Mouse (Mus musculus): ENCODE data around the gene Tmem50b. TPM values are rescaled to one million over a fixed set of nuclear protein-coding genes. Genes with fewer than 3 reads are reported as not detected.
A peak's percentile ranks its signal among the peaks of the same experiment; 100 is the strongest.
"Not testable (repeated sequence)": the region's sequence is repeated elsewhere in the genome, so short reads cannot be mapped to it uniquely, and the experiment has no call there.

Tmem50b gene
- polyA plus RNA-seq (2014; fragmentation: Nextera tagmentation; extraction: Ambion mirVana): 20.0 and 34.7 TPM in 2 replicates

DNA sequence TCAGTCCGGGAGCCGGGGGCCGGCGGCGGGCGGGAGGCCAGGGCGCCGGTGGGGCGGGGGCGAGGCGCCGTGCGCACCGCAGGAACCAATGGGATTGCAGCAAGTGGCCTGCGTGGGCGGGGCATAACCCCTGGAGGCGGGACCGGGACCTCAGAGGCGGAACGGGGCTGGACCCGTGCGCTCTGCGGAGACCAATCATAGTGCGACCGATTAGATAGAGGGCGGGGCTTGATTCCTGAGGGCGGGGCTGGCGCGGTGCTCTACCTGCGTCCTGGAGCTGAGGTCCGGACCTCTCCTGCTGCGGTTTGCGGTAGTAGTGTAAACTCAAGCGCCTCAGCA lies at the start of gene Tmem50b:
Tmem50b (minus strand) TSS at position 129 of the 339 bp plus-strand sequence.
- Histone ChIP-seq H3K9ac (ENCODE audit: low read depth, low read length) (peak within 1 kb of the TSS; percentile 65), H3K4me1 (ENCODE audit: control insufficient read depth, insufficient read depth, low read length) (no peaks in the 10 kb centered on the region; the same call in 1 of the 2 replicates), H3K4me3 (ENCODE audit: low read length) (peak within 1 kb of the TSS; percentile 61), H3K27me3 (ENCODE audit: control insufficient read depth, insufficient read depth, low read length) (peaks cover 2% of the 10 kb centered on the region; the same call in 1 of the 2 replicates), H3K36me3 (ENCODE audit: control insufficient read depth, insufficient read depth, low read length) (no peaks in the 10 kb centered on the region), H3K9me3 (ENCODE audit: control insufficient read depth, low read length) (no peaks in the 10 kb centered on the region), H3K4me2 (replicated peaks; ENCODE audit: low read depth, low read length) (peak within 1 kb of the TSS; percentile 80), H3K27ac (ENCODE audit: low read depth, low read length) (no peak within 1 kb of the TSS)
- 0% methylated on average over 34 of the region's 34 CpGs for WGBS
- ATAC-seq (ENCODE audit: low FRiP score, low TSS enrichment): peak; percentile 99

GRCm38 (mm10) chr16:91646681-91647419 lies 49.2 kb upstream of the Tmem50b start, which contains the start of gene Gart:
Gene Gart, minus strand, starts transcription at chr16:91646952.
- peaks cover 9% of the 10 kb centered on the region; the same call in 1 of the 2 replicates for H3K4me1 ChIP-seq (ENCODE audit: control insufficient read depth, insufficient read depth, low read length)
- peak within 1 kb of the TSS; percentile 93 for H3K9ac ChIP-seq (ENCODE audit: low read depth, low read length)
- peaks cover 17% of the 10 kb centered on the region for H3K36me3 ChIP-seq (ENCODE audit: control insufficient read depth, insufficient read depth, low read length)
- ATAC-seq (ENCODE audit: low FRiP score, low TSS enrichment): peak; percentile 92
- peak within 1 kb of the TSS; percentile 83 for H3K4me2 ChIP-seq (replicated peaks; ENCODE audit: low read depth, low read length)
- no peaks in the 10 kb centered on the region for H3K9me3 ChIP-seq (ENCODE audit: control insufficient read depth, low read length)
- no peaks in the 10 kb centered on the region for H3K27me3 ChIP-seq (ENCODE audit: control insufficient read depth, insufficient read depth, low read length)
- WGBS: under 1% methylated on average over 58 of the region's 59 CpGs
- H3K4me3 ChIP-seq (ENCODE audit: low read length): peak within 1 kb of the TSS; percentile 91
- H3K27ac ChIP-seq (ENCODE audit: low read depth, low read length): peak within 1 kb of the TSS; percentile 93

GRCm38 (mm10) chr16:91645995-91646602 lies 48.5 kb upstream of the Tmem50b start:
- Histone ChIP-seq H3K9ac (ENCODE audit: low read depth, low read length) (peak overlapping the region; percentile 80), H3K27ac (ENCODE audit: low read depth, low read length) (peak overlapping the region; percentile 52; the same call in 1 of the 2 replicates), H3K4me3 (ENCODE audit: low read length) (peak overlapping the region; percentile 91), H3K9me3 (ENCODE audit: control insufficient read depth, low read length) (no peaks in the 10 kb centered on the region), H3K4me1 (ENCODE audit: control insufficient read depth, insufficient read depth, low read length) (peaks cover 9% of the 10 kb centered on the region; the same call in 1 of the 2 replicates), H3K27me3 (ENCODE audit: control insufficient read depth, insufficient read depth, low read length) (no peaks in the 10 kb centered on the region), H3K4me2 (replicated peaks; ENCODE audit: low read depth, low read length) (peak overlapping the region; percentile 83), H3K36me3 (ENCODE audit: control insufficient read depth, insufficient read depth, low read length) (peaks cover 24% of the 10 kb centered on the region)
- under 1% methylated on average over 11 of the region's 11 CpGs for WGBS
- no peak for ATAC-seq (ENCODE audit: low FRiP score, low TSS enrichment)

GRCm38 (mm10) chr16:91645420-91645819 lies 47.8 kb upstream of the Tmem50b start:
- H3K9me3 ChIP-seq (ENCODE audit: control insufficient read depth, low read length); ATAC-seq (ENCODE audit: low FRiP score, low TSS enrichment); H3K27ac ChIP-seq (ENCODE audit: low read depth, low read length); H3K27me3 ChIP-seq (ENCODE audit: control insufficient read depth, insufficient read depth, low read length); H3K9ac ChIP-seq (ENCODE audit: low read depth, low read length); H3K4me1 ChIP-seq (ENCODE audit: control insufficient read depth, insufficient read depth, low read length); H3K4me3 ChIP-seq (ENCODE audit: low read length): not testable (repeated sequence)
- H3K4me2 ChIP-seq (replicated peaks; ENCODE audit: low read depth, low read length): peak overlapping the region; percentile 83; the same call in 1 of the 2 replicates
- no CpG with 5 or more reads among the region's 2 CpGs for WGBS
- peaks cover 24% of the 10 kb centered on the region for H3K36me3 ChIP-seq (ENCODE audit: control insufficient read depth, insufficient read depth, low read length)

DNA sequence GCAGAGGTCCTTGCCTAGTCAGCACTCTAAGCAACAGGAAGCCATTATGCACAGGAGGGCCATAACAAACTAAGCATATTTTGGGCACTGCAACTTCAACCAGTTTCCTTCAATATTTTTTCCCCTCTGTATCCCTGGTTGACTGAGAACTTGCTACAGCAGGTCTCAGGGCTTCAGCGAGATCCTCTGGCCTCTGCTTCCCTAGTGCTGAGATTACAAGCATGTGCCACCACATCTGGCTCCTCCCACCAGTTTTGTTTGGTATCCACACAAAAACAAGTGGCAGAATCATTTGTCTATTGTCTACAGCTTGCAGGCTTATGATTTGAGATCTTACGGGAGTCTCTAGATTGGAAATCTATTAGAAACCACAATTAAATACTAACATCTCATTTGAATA lies 47.3 kb upstream of the Tmem50b start:
- Histone ChIP-seq H3K4me2 (replicated peaks; ENCODE audit: low read depth, low read length) (no peak overlapping the region), H3K36me3 (ENCODE audit: control insufficient read depth, insufficient read depth, low read length) (peaks cover 29% of the 10 kb centered on the region), H3K9ac (ENCODE audit: low read depth, low read length) (no peak overlapping the region), H3K9me3 (ENCODE audit: control insufficient read depth, low read length) (no peaks in the 10 kb centered on the region), H3K4me3 (ENCODE audit: low read length) (no peak overlapping the region), H3K4me1 (ENCODE audit: control insufficient read depth, insufficient read depth, low read length) (peaks cover 6% of the 10 kb centered on the region; the same call in 1 of the 2 replicates), H3K27me3 (ENCODE audit: control insufficient read depth, insufficient read depth, low read length) (no peaks in the 10 kb centered on the region), H3K27ac (ENCODE audit: low read depth, low read length) (no peak overlapping the region)
- no peak for ATAC-seq (ENCODE audit: low FRiP score, low TSS enrichment)
- 86% methylated on average over 2 of the region's 2 CpGs for WGBS

- no peaks in the 10 kb centered on the region for H3K4me1 ChIP-seq (ENCODE audit: control insufficient read depth, insufficient read depth, low read length)
- H3K4me3 ChIP-seq (ENCODE audit: low read length): no peak overlapping the region
- peaks cover 76% of the 10 kb centered on the region for H3K36me3 ChIP-seq (ENCODE audit: control insufficient read depth, insufficient read depth, low read length)
- H3K4me2 ChIP-seq (replicated peaks; ENCODE audit: low read depth, low read length): no peak overlapping the region
- no peaks in the 10 kb centered on the region for H3K27me3 ChIP-seq (ENCODE audit: control insufficient read depth, insufficient read depth, low read length)
- H3K9ac ChIP-seq (ENCODE audit: low read depth, low read length): no peak overlapping the region
- no peak for ATAC-seq (ENCODE audit: low FRiP score, low TSS enrichment)
- no peaks in the 10 kb centered on the region for H3K9me3 ChIP-seq (ENCODE audit: control insufficient read depth, low read length)
- H3K27ac ChIP-seq (ENCODE audit: low read depth, low read length): no peak overlapping the region
- 94% methylated on average over 8 of the region's 8 CpGs for WGBS
Measured at GRCm38 (mm10) chr16:91640171-91640570, 42.6 kb upstream of the Tmem50b start.

DNA sequence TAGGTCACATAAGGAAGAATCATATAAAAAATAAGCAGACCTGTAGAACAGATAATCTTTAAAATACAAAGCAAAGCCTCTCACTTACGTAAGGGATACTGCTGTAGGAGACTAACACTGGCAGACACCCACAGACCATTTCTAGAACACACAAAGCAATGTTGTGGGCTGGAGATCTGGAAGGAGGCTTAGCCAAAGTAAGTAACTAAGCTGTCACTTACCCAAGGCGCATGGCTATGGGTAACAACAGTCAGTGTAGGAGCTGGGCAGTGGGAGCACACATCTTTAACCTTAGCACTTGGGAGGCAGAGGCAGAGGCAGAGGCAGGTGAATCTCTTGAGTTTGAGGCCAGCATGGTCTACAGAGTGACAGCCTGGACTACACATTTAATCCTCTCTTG lies 42.0 kb upstream of the Tmem50b start:
- Histone ChIP-seq H3K9ac (ENCODE audit: low read depth, low read length) (no peak overlapping the region), H3K27ac (ENCODE audit: low read depth, low read length) (no peak overlapping the region), H3K27me3 (ENCODE audit: control insufficient read depth, insufficient read depth, low read length) (no peaks in the 10 kb centered on the region), H3K9me3 (ENCODE audit: control insufficient read depth, low read length) (no peaks in the 10 kb centered on the region), H3K4me2 (replicated peaks; ENCODE audit: low read depth, low read length) (no peak overlapping the region), H3K36me3 (ENCODE audit: control insufficient read depth, insufficient read depth, low read length) (peaks cover 80% of the 10 kb centered on the region), H3K4me1 (ENCODE audit: control insufficient read depth, insufficient read depth, low read length) (no peaks in the 10 kb centered on the region), H3K4me3 (ENCODE audit: low read length) (no peak overlapping the region)
- WGBS: 90% methylated on average over 2 of the region's 2 CpGs
- no peak for ATAC-seq (ENCODE audit: low FRiP score, low TSS enrichment)

GRCm38 (mm10) chr16:91639161-91639560 lies 41.6 kb upstream of the Tmem50b start:
- WGBS: 93% methylated on average over 5 of the region's 5 CpGs
- H3K4me1 ChIP-seq (ENCODE audit: control insufficient read depth, insufficient read depth, low read length): no peaks in the 10 kb centered on the region
- no peak for ATAC-seq (ENCODE audit: low FRiP score, low TSS enrichment)
- H3K36me3 ChIP-seq (ENCODE audit: control insufficient read depth, insufficient read depth, low read length): peaks cover 80% of the 10 kb centered on the region
- no peak overlapping the region for H3K9ac ChIP-seq (ENCODE audit: low read depth, low read length)
- no peak overlapping the region for H3K4me2 ChIP-seq (replicated peaks; ENCODE audit: low read depth, low read length)
- H3K27me3 ChIP-seq (ENCODE audit: control insufficient read depth, insufficient read depth, low read length): no peaks in the 10 kb centered on the region
- H3K4me3 ChIP-seq (ENCODE audit: low read length): no peak overlapping the region
- H3K27ac ChIP-seq (ENCODE audit: low read depth, low read length): no peak overlapping the region
- no peaks in the 10 kb centered on the region for H3K9me3 ChIP-seq (ENCODE audit: control insufficient read depth, low read length)

DNA sequence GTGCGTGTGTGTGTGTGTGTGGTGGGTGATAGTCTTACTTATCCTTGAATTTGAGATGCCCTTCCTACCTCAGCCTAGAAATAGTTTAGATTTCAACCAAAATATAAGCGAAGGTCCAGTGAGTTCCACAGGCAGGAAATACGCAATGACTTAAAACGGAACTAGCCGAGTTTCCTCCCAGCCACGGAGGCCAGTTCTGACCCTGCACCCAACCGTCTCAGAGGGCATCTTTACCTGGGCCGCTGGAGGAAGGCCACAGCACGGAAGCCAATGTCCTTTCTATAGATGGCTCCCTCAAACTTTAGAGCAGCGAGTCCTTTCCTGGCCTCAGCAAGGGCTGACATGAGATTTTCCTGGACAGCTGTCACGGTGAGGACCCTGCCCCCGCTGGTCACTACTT lies 36.0 kb upstream of the Tmem50b start:
- Histone ChIP-seq H3K36me3 (ENCODE audit: control insufficient read depth, insufficient read depth, low read length) (peaks cover 74% of the 10 kb centered on the region), H3K4me2 (replicated peaks; ENCODE audit: low read depth, low read length) (no peak overlapping the region), H3K27ac (ENCODE audit: low read depth, low read length) (no peak overlapping the region), H3K27me3 (ENCODE audit: control insufficient read depth, insufficient read depth, low read length) (no peaks in the 10 kb centered on the region), H3K9me3 (ENCODE audit: control insufficient read depth, low read length) (no peaks in the 10 kb centered on the region), H3K4me3 (ENCODE audit: low read length) (no peak overlapping the region), H3K9ac (ENCODE audit: low read depth, low read length) (no peak overlapping the region), H3K4me1 (ENCODE audit: control insufficient read depth, insufficient read depth, low read length) (no peaks in the 10 kb centered on the region)
- no peak for ATAC-seq (ENCODE audit: low FRiP score, low TSS enrichment)
- WGBS: 89% methylated on average over 12 of the region's 12 CpGs

Data from kidney, embryonic 14.5 days (tissue).